Mouse (Mus musculus) cerebellum, adult 2 months (tissue): ENCODE measurements at regions not wholly inside any gene's neighbourhood (a gene's known extent, or its start where the extent isn't known, plus 50 kb on each side); places are given as distances from the start of the nearest gene placed in this dataset.

ENCODE experiments used
- DNase-seq, 2 experiments: peaks; one replicate each; pipeline ENCODE4 v3.0.0; 2021
- H3K27ac ChIP-seq: fragments of 200-500 bp; 2 replicates; pipeline ENCODE4 v1.5.1; 2012; ENCODE audit warnings: low read length, control low read depth, inconsistent platforms; ENCODE audit not compliant: insufficient read depth
- H3K27me3 ChIP-seq: fragments of 200-500 bp; 2 replicates; pipeline ENCODE4 v1.6.1; 2012; ENCODE audit warnings: inconsistent platforms, mild to moderate bottlenecking, low read length, moderate library complexity; ENCODE audit not compliant: control insufficient read depth, insufficient read depth
- H3K4me1 ChIP-seq: fragments of 200-500 bp; 2 replicates; pipeline ENCODE4 v1.6.1; 2011; ENCODE audit warnings: low read length; ENCODE audit not compliant: control insufficient read depth, insufficient read depth
- H3K4me3 ChIP-seq: fragments of 200-500 bp; replicated peaks from 2 replicates; pipeline ENCODE3; 2011; ENCODE audit warnings: mild to moderate bottlenecking, low read depth, low read length, control low read depth; ENCODE audit not compliant: insufficient read depth
- CTCF ChIP-seq: fragments of 200-500 bp; IDR thresholded peaks from 2 replicates; pipeline ENCODE4 v1.5.1; 2011; ENCODE audit warnings: low read depth, mild to moderate bottlenecking, control low read depth, low read length, moderate library complexity, borderline replicate concordance; ENCODE audit not compliant: insufficient read depth
- POLR2A ChIP-seq: fragments of 200-500 bp; IDR thresholded peaks from 2 replicates; pipeline ENCODE4 v1.6.1; 2011; ENCODE audit warnings: low read length, control low read depth, borderline replicate concordance; ENCODE audit not compliant: insufficient read depth
- WGBS: fragments of 180-500 bp; shearing (Covaris S2); methylation state at CpG from one replicate; pipeline ENCODE4 v1.1.7; 2018; 5-methylcytosine and 5-hydroxymethylcytosine counted together

- TF ChIP-seq CTCF (no peak), POLR2A (no peak)
- DNase-seq = no peak
- WGBS = 53% methylated on average over 5 of the region's 5 CpGs
- no peaks in the 10 kb centered on the region for H3K27me3 ChIP-seq
- H3K27ac ChIP-seq = no peak overlapping the region
- no peak overlapping the region for H3K4me3 ChIP-seq
- H3K4me1 ChIP-seq = no peaks in the 10 kb centered on the region
Observed at GRCm38 (mm10) chr7:82047456-82047855, 55.4 kb upstream of the Bnc1 start.

DNA sequence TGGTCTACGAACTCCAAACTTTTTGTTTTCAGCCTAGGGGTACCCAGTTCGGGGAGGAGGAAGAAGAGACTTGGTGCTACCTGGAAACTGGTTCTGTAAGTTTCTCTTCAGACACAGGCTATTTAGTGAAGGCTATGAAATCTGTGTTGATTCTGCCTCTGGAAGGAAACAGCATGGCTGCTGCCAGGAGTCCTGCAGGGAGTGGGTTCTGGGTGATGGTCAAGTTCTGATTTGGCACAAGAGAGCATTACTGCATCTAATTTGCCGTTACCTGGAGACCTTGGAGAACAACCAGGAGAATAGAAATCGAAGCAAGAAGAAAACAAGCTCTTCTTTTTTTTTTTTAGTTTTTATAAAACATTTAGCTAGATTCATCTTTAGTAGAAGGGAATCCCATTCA lies 61.3 kb upstream of the Bnc1 start:
- 14% methylated on average over 4 of the region's 4 CpGs for WGBS
- Histone ChIP-seq H3K4me3 (no peak overlapping the region), H3K27me3 (peaks cover 2% of the 10 kb centered on the region; the same call in 1 of the 2 replicates), H3K4me1 (no peaks in the 10 kb centered on the region), H3K27ac (no peak overlapping the region)
- DNase-seq = peak in 1 of 2 experiments; percentile 15
- TF ChIP-seq POLR2A (no peak), CTCF (no peak)

- Histone ChIP-seq H3K4me1 (no peaks in the 10 kb centered on the region), H3K27me3 (peaks cover 2% of the 10 kb centered on the region; the same call in 1 of the 2 replicates), H3K27ac (no peak overlapping the region), H3K4me3 (no peak overlapping the region)
- TF ChIP-seq CTCF (no peak), POLR2A (no peak)
- 8% methylated on average over 21 of the region's 21 CpGs for WGBS
- no peak for DNase-seq
Observed at GRCm38 (mm10) chr7:82056551-82057230, 64.6 kb upstream of the Bnc1 start.

DNA sequence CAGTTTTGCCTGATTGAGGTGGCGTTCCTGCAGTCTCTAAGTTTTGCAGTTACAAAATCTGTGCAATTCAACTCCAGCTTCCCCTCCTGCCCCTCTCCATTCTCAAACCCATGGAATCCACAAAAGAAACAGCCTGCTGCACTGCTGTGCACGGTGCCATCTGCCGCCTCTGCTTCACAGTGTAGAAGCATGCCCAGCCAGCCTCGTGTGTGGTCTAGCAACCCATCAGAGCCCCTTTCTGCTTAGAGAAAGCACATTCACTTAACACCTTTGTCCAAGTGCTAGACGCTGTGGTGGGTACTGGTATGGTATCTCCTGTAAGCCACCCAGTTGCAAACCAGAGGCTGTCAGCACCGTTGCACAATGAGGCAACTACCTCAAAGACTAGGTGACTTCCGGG lies 71.3 kb upstream of the Bnc1 start:
- WGBS = 11% methylated on average over 7 of the region's 7 CpGs
- no peak overlapping the region for H3K4me3 ChIP-seq
- H3K27ac ChIP-seq = no peak overlapping the region
- no peak for TF ChIP-seq POLR2A
- TF ChIP-seq CTCF = no peak
- DNase-seq = no peak
- H3K27me3 ChIP-seq = no peaks in the 10 kb centered on the region
- no peaks in the 10 kb centered on the region for H3K4me1 ChIP-seq

DNA sequence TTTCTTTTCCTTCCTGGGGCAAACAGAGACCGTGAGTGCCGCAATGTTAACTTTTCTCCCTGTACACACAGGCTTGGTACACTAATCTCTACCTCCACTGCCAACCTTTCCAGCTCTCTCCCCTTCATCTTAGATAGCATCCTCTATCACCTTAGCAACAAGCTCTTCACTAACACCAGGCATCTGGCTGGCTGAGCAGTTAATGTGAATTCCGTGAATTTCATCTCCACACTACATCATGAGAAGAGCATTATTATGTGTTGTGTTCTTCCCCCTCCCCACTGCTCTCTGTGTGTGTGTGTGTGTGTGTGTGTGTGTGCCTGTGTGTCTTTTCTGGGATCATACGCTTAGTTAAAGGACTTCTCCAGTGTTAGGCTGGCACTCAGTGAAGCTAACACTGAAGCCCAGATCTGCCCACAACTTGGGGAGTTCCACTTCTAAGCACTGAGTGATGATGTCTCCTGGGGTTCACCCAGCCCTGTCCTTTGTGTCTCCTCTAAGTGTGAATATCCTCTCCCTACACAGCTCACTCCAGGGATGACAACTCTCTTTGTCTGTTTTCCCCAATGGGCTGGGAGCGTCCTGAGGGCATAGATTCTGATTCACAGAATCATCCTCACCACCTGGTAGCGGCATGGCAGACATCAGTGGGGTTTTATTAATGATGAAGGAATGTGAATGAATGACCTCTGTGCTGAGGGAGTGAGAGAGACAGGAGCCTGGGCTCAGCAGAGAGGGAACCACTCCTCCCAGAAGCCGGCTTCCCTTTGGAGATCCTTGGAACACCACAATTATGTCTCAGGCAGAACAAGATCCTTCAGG lies 77.7 kb upstream of the Bnc1 start:
- no peaks in the 10 kb centered on the region for H3K4me1 ChIP-seq
- TF ChIP-seq POLR2A = no peak
- no peak for TF ChIP-seq CTCF
- WGBS = 64% methylated on average over 7 of the region's 7 CpGs
- no peak overlapping the region for H3K27ac ChIP-seq
- no peak overlapping the region for H3K4me3 ChIP-seq
- no peak for DNase-seq
- H3K27me3 ChIP-seq = no peaks in the 10 kb centered on the region; the same call in 1 of the 2 replicates

- 91% methylated on average over 10 of the region's 10 CpGs for WGBS
- H3K27me3 ChIP-seq = no peaks in the 10 kb centered on the region; the same call in 1 of the 2 replicates
- no peaks in the 10 kb centered on the region for H3K4me1 ChIP-seq
- H3K4me3 ChIP-seq = no peak overlapping the region
- no peak overlapping the region for H3K27ac ChIP-seq
- DNase-seq = no peak
- TF ChIP-seq CTCF = no peak
- TF ChIP-seq POLR2A = no peak
Observed at GRCm38 (mm10) chr7:82070946-82071727, 79.0 kb upstream of the Bnc1 start.

GRCm38 (mm10) chr7:82075359-82075758 lies 83.3 kb upstream of the Bnc1 start:
- no peak for TF ChIP-seq POLR2A
- TF ChIP-seq CTCF = no peak
- H3K4me1 ChIP-seq = no peaks in the 10 kb centered on the region
- H3K27ac ChIP-seq = no peak overlapping the region
- DNase-seq = no peak
- H3K27me3 ChIP-seq = no peaks in the 10 kb centered on the region
- WGBS = 66% methylated on average over 2 of the region's 2 CpGs
- no peak overlapping the region for H3K4me3 ChIP-seq
